Mouse (Mus musculus): ENCODE measurements around the gene Gm6871.

GRCm38 (mm10) chr7:41512207-41512606 lies 61.3 kb downstream of the Gm6871 start:
- TF ChIP-seq CTCF (IDR thresholded peaks at IDR 0.05; ENCODE audit: low read depth) (no peak), EP300 (IDR thresholded peaks at IDR 0.05; ENCODE audit: low read depth) (no peak)

All from liver, embryonic 14.5 days (tissue).